Mouse (Mus musculus) stomach, embryonic 14.5 days (tissue): ENCODE data around the gene Prpsap1. TPM values are rescaled to one million over a fixed set of nuclear protein-coding genes. Genes with fewer than 3 reads are reported as not detected.

ENCODE experiments used
- ATAC-seq: fragments of 200-750 bp; cut with Nextera tagmentation; 2 replicates; pipeline ENCODE4 v1.8.0; 2017; ENCODE audit warnings: low read depth, moderate TSS enrichment; ENCODE audit not compliant: insufficient number of reproducible peaks, insufficient read depth, low FRiP score
- H3K27ac ChIP-seq: fragments of 300-500 bp; sonication (generic); 2 replicates; pipeline ENCODE4 v1.5.1; 2014; ENCODE audit warnings: mild to moderate bottlenecking, low read length, moderate library complexity, mixed read lengths
- H3K27me3 ChIP-seq: fragments of 300-500 bp; sonication (generic); 2 replicates; pipeline ENCODE4 v1.6.1; 2014; ENCODE audit warnings: low read length, control low read depth, mixed read lengths; ENCODE audit not compliant: control insufficient read depth, insufficient read depth
- H3K36me3 ChIP-seq: fragments of 300-500 bp; sonication (generic); 2 replicates; pipeline ENCODE4 v1.6.1; 2014; ENCODE audit warnings: mild to moderate bottlenecking, control low read depth, low read length, moderate library complexity, mixed read lengths; ENCODE audit not compliant: control insufficient read depth, insufficient read depth
- H3K4me1 ChIP-seq: fragments of 300-500 bp; sonication (generic); 2 replicates; pipeline ENCODE4 v1.6.1; 2014; ENCODE audit warnings: low read length, control low read depth, mixed read lengths; ENCODE audit not compliant: control insufficient read depth, insufficient read depth
- H3K4me2 ChIP-seq: fragments of 300-500 bp; sonication (generic); replicated peaks from 2 replicates; pipeline ENCODE4 v1.6.1; 2014; ENCODE audit warnings: low read depth, low read length, control low read depth
- H3K4me3 ChIP-seq: fragments of 300-500 bp; sonication (generic); 2 replicates; pipeline ENCODE4 v1.5.1; 2014; ENCODE audit warnings: low read depth, low read length, control low read depth
- H3K9ac ChIP-seq: fragments of 300-500 bp; sonication (generic); replicated peaks from 2 replicates; pipeline ENCODE4 v1.6.1; 2014; ENCODE audit warnings: low read depth, mild to moderate bottlenecking, control low read depth, low read length, moderate library complexity, mixed read lengths
- H3K9me3 ChIP-seq: fragments of 300-500 bp; sonication (generic); 2 replicates; pipeline ENCODE4 v1.6.1; 2016; ENCODE audit warnings: low read depth, low read length, control low read depth; ENCODE audit not compliant: control insufficient read depth
- WGBS: fragments of 180-500 bp; shearing (Covaris S2); extraction: QIAGEN DNeasy Blood & Tissue Kit; methylation state at CpG from one replicate; pipeline ENCODE4 v1.1.7; 2014; 5-methylcytosine and 5-hydroxymethylcytosine counted together
- polyA plus RNA-seq: library from polyadenylated mRNA; unstranded; fragments of >200 nt; fragmentation: Nextera tagmentation; extraction: Ambion mirVana; gene quantifications from 2 replicates; pipeline ENCODE4 v1.2.1, GENCODE M21; 2014

The Prpsap1 gene
- polyA plus RNA-seq, 1 experiment from 2014 or later: 218 TPM

GRCm38 (mm10) chr11:116532810-116533338, 38.9 kb upstream of the Prpsap1 start:
- H3K4me2 ChIP-seq: peak overlapping the region; percentile 94
- H3K36me3 ChIP-seq: no peaks in the 10 kb centered on the region; the same call in 1 of the 2 replicates
- H3K4me1 ChIP-seq: peaks cover 31% of the 10 kb centered on the region
- WGBS: under 1% methylated on average over 50 of the region's 50 CpGs
- 0 out of 2 replicates have a peak, but pooled peaks cover 2% of the 10 kb centered on the region for H3K27me3 ChIP-seq
- H3K9me3 ChIP-seq: no peaks in the 10 kb centered on the region
- peak overlapping the region; percentile 53 for H3K4me3 ChIP-seq
- H3K27ac ChIP-seq: peak overlapping the region; percentile 63; the same call in 1 of the 2 replicates
- ATAC-seq: peak; percentile 79
- peak overlapping the region; percentile 53 for H3K9ac ChIP-seq

- ATAC-seq: no peak
- Histone ChIP-seq H3K36me3 (no peaks in the 10 kb centered on the region; the same call in 1 of the 2 replicates), H3K9ac (peak overlapping the region; percentile 53), H3K27ac (peak overlapping the region; percentile 63; the same call in 1 of the 2 replicates), H3K27me3 (0 out of 2 replicates have a peak, but pooled peaks cover 2% of the 10 kb centered on the region), H3K9me3 (no peaks in the 10 kb centered on the region), H3K4me3 (peak overlapping the region; percentile 53), H3K4me1 (peaks cover 31% of the 10 kb centered on the region), H3K4me2 (peak overlapping the region; percentile 94)
- WGBS: under 1% methylated on average over 30 of the region's 30 CpGs
Observed at GRCm38 (mm10) chr11:116532262-116532809, 38.3 kb upstream of the Prpsap1 start.

GRCm38 (mm10) chr11:116531371-116532191, 37.6 kb upstream of the Prpsap1 start:
- peaks cover 31% of the 10 kb centered on the region for H3K4me1 ChIP-seq
- H3K9me3 ChIP-seq: no peaks in the 10 kb centered on the region
- H3K9ac ChIP-seq: peak overlapping the region; percentile 53; the same call in 1 of the 2 replicates
- H3K27ac ChIP-seq: peak overlapping the region; percentile 41; the same call in 1 of the 2 replicates
- 0 out of 2 replicates have a peak, but pooled peaks cover 2% of the 10 kb centered on the region for H3K27me3 ChIP-seq
- no peak for ATAC-seq
- peak overlapping the region; percentile 53 for H3K4me3 ChIP-seq
- no peaks in the 10 kb centered on the region for H3K36me3 ChIP-seq
- 2% methylated on average over 47 of the region's 48 CpGs for WGBS
- peak overlapping the region; percentile 94 for H3K4me2 ChIP-seq

DNA sequence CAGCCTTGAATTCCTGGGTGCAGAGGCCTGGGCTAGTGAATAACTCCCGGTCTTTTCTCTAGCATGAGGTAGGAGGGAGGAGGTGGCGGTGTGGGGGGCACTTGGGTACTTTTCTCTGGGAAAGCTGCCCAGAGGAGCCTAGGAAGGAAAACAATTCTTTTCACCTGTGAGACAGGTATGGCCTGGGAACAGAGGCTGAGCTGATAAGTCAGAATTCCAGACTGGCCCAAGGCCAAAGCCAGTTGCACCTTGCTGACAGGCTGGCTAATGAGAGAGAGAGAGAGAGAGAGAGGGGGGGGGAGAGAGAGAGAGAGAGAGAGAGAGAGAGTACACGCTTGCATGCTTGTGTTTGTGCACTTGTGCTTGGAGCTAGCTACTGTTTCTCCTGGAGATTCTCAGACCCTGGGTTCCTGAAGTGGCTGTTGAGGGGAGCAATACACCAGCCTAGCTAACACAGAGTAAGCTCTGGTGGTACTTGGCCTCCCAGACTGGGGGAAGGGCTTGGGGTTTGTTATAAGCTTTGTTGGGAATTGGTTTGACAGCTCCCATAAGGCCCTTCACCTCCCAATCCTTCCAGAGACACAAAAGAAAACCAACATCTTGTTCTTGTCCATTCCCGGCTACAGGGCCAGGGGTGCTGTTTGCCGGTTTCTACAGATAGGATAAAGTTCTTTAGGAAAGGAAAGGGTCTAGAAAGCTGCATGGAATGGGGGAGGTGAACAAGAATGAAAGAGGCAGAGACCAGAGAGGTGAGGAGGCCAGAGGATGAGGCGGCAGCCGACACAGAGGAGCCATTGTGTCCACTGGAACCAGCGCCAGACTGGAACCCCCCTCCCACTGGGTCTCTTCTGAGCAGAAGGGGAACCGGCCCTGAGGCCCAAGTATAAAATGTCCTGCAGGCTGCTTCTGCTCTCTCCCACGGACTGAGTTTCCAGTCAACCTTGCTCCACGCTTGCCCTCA, 36.5 kb upstream of the Prpsap1 start, which contains the start of gene Sphk1:
Gene Sphk1, plus strand, starts transcription at position 739 of the 961 bp plus-strand sequence.
- Histone ChIP-seq H3K4me1 (peaks cover 31% of the 10 kb centered on the region), H3K4me2 (peak within 1 kb of the TSS; percentile 94), H3K9me3 (no peaks in the 10 kb centered on the region), H3K9ac (peak within 1 kb of the TSS; percentile 53; the same call in 1 of the 2 replicates), H3K27me3 (0 out of 2 replicates have a peak, but pooled peaks cover 2% of the 10 kb centered on the region), H3K36me3 (no peaks in the 10 kb centered on the region), H3K4me3 (peak within 1 kb of the TSS; percentile 53), H3K27ac (peak within 1 kb of the TSS; percentile 41; the same call in 1 of the 2 replicates)
- 28% methylated on average over 11 of the region's 11 CpGs for WGBS
- ATAC-seq: no peak

GRCm38 (mm10) chr11:116528636-116529320, 34.8 kb upstream of the Prpsap1 start:
- Histone ChIP-seq H3K27ac (no peak overlapping the region), H3K36me3 (no peaks in the 10 kb centered on the region), H3K4me3 (no peak overlapping the region), H3K27me3 (0 out of 2 replicates have a peak, but pooled peaks cover 2% of the 10 kb centered on the region), H3K4me2 (no peak overlapping the region), H3K9ac (no peak overlapping the region), H3K4me1 (peaks cover 30% of the 10 kb centered on the region), H3K9me3 (no peaks in the 10 kb centered on the region)
- ATAC-seq: no peak
- WGBS: 86% methylated on average over 8 of the region's 8 CpGs

DNA sequence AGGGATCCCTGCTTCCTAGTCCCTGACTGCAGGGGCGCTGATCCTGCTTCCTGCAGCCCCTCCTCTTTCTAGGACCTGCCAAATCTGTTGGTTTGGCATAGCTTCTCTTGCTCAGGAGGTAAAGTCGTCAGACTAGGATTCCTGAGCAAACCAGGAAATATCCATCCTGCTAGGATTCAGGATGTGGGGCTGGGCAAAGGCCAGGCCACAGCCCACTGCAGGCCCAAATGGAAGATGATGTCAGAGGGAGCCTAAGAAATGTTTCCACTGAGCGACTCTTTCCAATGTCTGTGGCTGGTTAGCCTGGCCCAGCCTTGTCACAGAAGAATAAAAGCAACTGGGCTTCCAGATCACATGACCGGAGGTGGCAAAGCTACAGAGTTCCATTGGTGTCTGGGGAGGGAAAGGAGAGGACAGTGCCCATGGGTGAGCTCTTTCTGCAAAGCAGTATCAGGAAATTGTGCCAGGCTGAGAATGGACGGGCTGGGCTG, 29.7 kb upstream of the Prpsap1 start:
- H3K9ac ChIP-seq: no peak overlapping the region
- H3K4me1 ChIP-seq: peaks cover 23% of the 10 kb centered on the region
- H3K27me3 ChIP-seq: no peaks in the 10 kb centered on the region
- WGBS: 49% methylated on average over 5 of the region's 5 CpGs
- no peaks in the 10 kb centered on the region for H3K9me3 ChIP-seq
- no peaks in the 10 kb centered on the region for H3K36me3 ChIP-seq
- H3K4me3 ChIP-seq: no peak overlapping the region
- ATAC-seq: peak; percentile 34; the same call in 1 of the 2 replicates
- peak overlapping the region; percentile 45; the same call in 1 of the 2 replicates for H3K27ac ChIP-seq
- no peak overlapping the region for H3K4me2 ChIP-seq

DNA sequence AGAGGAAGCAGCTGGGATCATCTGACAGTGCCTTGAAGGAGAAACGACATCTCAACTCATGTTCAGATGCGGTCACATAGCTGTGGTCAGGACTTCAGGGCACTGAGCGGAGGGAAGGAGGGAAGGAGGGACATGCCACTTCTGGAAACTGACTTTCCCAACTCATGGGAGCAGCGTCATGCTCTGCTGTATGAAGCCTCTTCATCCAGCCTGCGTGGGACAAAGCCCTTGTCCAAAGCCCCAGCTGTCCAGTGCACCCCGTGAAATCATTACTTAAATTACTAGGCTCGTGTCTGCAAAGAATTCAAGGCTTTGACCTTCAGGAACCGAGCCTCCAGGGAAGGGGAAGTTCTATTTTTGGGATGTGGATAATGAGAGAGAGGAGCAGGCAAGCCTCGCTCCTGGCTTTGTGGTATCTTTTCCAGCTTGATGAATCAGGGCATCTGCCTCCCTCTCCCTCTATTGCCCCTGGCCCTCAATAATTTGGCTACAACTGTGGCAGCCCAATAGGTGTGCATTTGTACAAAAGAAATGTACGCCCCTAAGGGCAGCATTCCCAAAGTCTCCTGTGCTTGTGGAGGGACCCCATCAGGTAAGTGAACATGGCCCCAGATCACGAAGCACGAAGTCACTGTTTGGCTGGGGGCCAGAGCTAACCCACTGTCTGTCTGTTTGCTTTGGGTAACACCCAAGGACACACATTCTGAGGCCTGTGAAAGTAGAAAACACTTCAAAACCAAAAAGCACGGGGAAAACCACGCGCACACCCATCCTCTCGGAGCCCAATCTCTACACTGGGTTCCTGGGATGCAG, 29.1 kb upstream of the Prpsap1 start:
- ATAC-seq: no peak
- peaks cover 26% of the 10 kb centered on the region for H3K4me1 ChIP-seq
- H3K4me2 ChIP-seq: no peak overlapping the region
- no peaks in the 10 kb centered on the region for H3K27me3 ChIP-seq
- H3K9ac ChIP-seq: no peak overlapping the region
- peak overlapping the region; percentile 27; the same call in 1 of the 2 replicates for H3K27ac ChIP-seq
- H3K4me3 ChIP-seq: no peak overlapping the region
- 50% methylated on average over 16 of the region's 16 CpGs for WGBS
- H3K36me3 ChIP-seq: no peaks in the 10 kb centered on the region
- H3K9me3 ChIP-seq: no peaks in the 10 kb centered on the region
